Mouse (Mus musculus) adrenal gland, postnatal 25 days (tissue): ENCODE results near the gene Mmp14. TPM values are rescaled to one million over a fixed set of nuclear protein-coding genes. Genes with fewer than 3 reads are reported as not detected.

Source experiments
- DNase-seq: peaks from one replicate; pipeline ENCODE4 v3.0.0; 2021; ENCODE audit warnings: mixed read lengths
- total RNA-seq: library from RNA; stranded (reverse); gene quantifications from 2 replicates; pipeline ENCODE4 v1.2.3, GENCODE M21; 2021

Mmp14 gene
- total RNA-seq, 1 experiment from 2014 or later, result 68.5 TPM

- DNase-seq, result peak; percentile 30
Measured at GRCm38 (mm10) chr14:54413877-54414700, 17.3 kb upstream of the Mmp14 start.

- DNase-seq, result no peak
Measured at GRCm38 (mm10) chr14:54415241-54416020, 16.0 kb upstream of the Mmp14 start.

GRCm38 (mm10) chr14:54416229-54416775, 15.1 kb upstream of the Mmp14 start:
- DNase-seq, result no peak

GRCm38 (mm10) chr14:54416830-54417229, 14.6 kb upstream of the Mmp14 start:
- no peak for DNase-seq

GRCm38 (mm10) chr14:54417623-54418081, 13.8 kb upstream of the Mmp14 start, which contains the start of gene Slc7a7:
Gene Slc7a7, minus strand, starts transcription at chr14:54417780.
- DNase-seq, result no peak

GRCm38 (mm10) chr14:54421014-54421413, 10.4 kb upstream of the Mmp14 start:
- DNase-seq, result no peak

GRCm38 (mm10) chr14:54423406-54423805, 8.0 kb upstream of the Mmp14 start:
- no peak for DNase-seq

GRCm38 (mm10) chr14:54424634-54425033, 6.8 kb upstream of the Mmp14 start:
- DNase-seq, result no peak

GRCm38 (mm10) chr14:54425540-54425939, 5.9 kb upstream of the Mmp14 start:
- no peak for DNase-seq

- DNase-seq, result no peak
Measured at GRCm38 (mm10) chr14:54426003-54426688, 5.3 kb upstream of the Mmp14 start.

- peak; percentile 93 for DNase-seq
Measured at GRCm38 (mm10) chr14:54426689-54427398, 4.6 kb upstream of the Mmp14 start, which contains the start of gene Mrpl52. Gene Mrpl52, plus strand, starts transcription at chr14:54426909.

- no peak for DNase-seq
Measured at GRCm38 (mm10) chr14:54427696-54428095, 3.7 kb upstream of the Mmp14 start.

GRCm38 (mm10) chr14:54428421-54428820, 3.0 kb upstream of the Mmp14 start:
- DNase-seq, result no peak

- DNase-seq, result no peak
Measured at GRCm38 (mm10) chr14:54429332-54430093, 1.9 kb upstream of the Mmp14 start.

GRCm38 (mm10) chr14:54430406-54431145, 836 bp upstream of the Mmp14 start:
- peak; percentile 30 for DNase-seq

- DNase-seq, result peak; percentile 64
Measured at GRCm38 (mm10) chr14:54432078-54432836, 845 bp downstream of the Mmp14 start.

- DNase-seq, result peak; percentile 56
Measured at GRCm38 (mm10) chr14:54432837-54433830, 1.7 kb downstream of the Mmp14 start.
